Mouse (Mus musculus) midbrain, embryonic 11.5 days (tissue): Measurements from ENCODE around the gene Dbf4. TPM values are rescaled to one million over a fixed set of nuclear protein-coding genes. Genes with fewer than 3 reads are reported as not detected.
A peak's percentile ranks its signal among the peaks of the same experiment; 100 is the strongest.

ENCODE experiments used
- ATAC-seq: fragments of 200-750 bp; cut with Nextera tagmentation; 2 replicates; pipeline ENCODE4 v1.8.0; 2017; ENCODE audit warnings: moderate TSS enrichment, moderate library complexity; ENCODE audit not compliant: low FRiP score
- DNase-seq: peaks from one replicate; pipeline ENCODE4 v3.0.0; 2015; ENCODE audit warnings: low spot score; ENCODE audit errors: missing footprints
- H3K27ac ChIP-seq: fragments of 300-500 bp; sonication (generic); 2 replicates; pipeline ENCODE4 v1.5.1; 2014; ENCODE audit warnings: low read depth, low read length
- H3K27me3 ChIP-seq: fragments of 300-500 bp; sonication (generic); 2 replicates; pipeline ENCODE4 v1.6.1; 2014; ENCODE audit warnings: mild to moderate bottlenecking, low read length, moderate library complexity, mixed read lengths; ENCODE audit not compliant: control insufficient read depth, insufficient read depth
- H3K36me3 ChIP-seq: fragments of 300-500 bp; sonication (generic); 2 replicates; pipeline ENCODE4 v1.6.1; 2014; ENCODE audit warnings: mild to moderate bottlenecking, low read length, moderate library complexity, mixed read lengths; ENCODE audit not compliant: control insufficient read depth, insufficient read depth
- H3K4me1 ChIP-seq: fragments of 300-500 bp; sonication (generic); 2 replicates; pipeline ENCODE4 v1.6.1; 2014; ENCODE audit warnings: low read length; ENCODE audit not compliant: control insufficient read depth, insufficient read depth
- H3K4me2 ChIP-seq: fragments of 300-500 bp; sonication (generic); 2 replicates; pipeline ENCODE4 v1.6.1; 2014; ENCODE audit warnings: mild to moderate bottlenecking, moderate library complexity
- H3K4me3 ChIP-seq: fragments of 300-500 bp; sonication (generic); 2 replicates; pipeline ENCODE4 v1.5.1; 2014; ENCODE audit warnings: low read depth, low read length
- H3K9ac ChIP-seq: fragments of 300-500 bp; sonication (generic); 2 replicates; pipeline ENCODE4 v1.6.1; 2014; ENCODE audit warnings: low read length
- H3K9me3 ChIP-seq: fragments of 300-500 bp; sonication (generic); 2 replicates; pipeline ENCODE4 v1.6.1; 2016; ENCODE audit warnings: low read length; ENCODE audit not compliant: control insufficient read depth
- WGBS: fragments of 180-500 bp; shearing (Covaris S2); extraction: QIAGEN DNeasy Blood & Tissue Kit; methylation state at CpG from one replicate; pipeline ENCODE4 v1.1.7; 2014; 5-methylcytosine and 5-hydroxymethylcytosine counted together
- polyA plus RNA-seq: library from polyadenylated mRNA; unstranded; fragments of >200 nt; fragmentation: Nextera tagmentation; extraction: Ambion mirVana; gene quantifications from 2 replicates; pipeline ENCODE4 v1.2.1, GENCODE M21; 2014

Dbf4 gene
- 79.2 and 83.7 TPM in 2 replicates for polyA plus RNA-seq

- ATAC-seq (peak; percentile 97), DNase-seq (peak; percentile 99)
- H3K4me1 ChIP-seq, result no peaks in the 10 kb centered on the region; the same call in 1 of the 2 replicates
- WGBS, result under 1% methylated on average over 79 of the region's 93 CpGs
- H3K4me2 ChIP-seq, result peak within 1 kb of the TSS; percentile 62
- H3K36me3 ChIP-seq, result peaks cover 2% of the 10 kb centered on the region; the same call in 1 of the 2 replicates
- H3K9me3 ChIP-seq, result no peaks in the 10 kb centered on the region
- H3K27ac ChIP-seq, result peak within 1 kb of the TSS; percentile 45
- H3K4me3 ChIP-seq, result peak within 1 kb of the TSS; percentile 77
- no peaks in the 10 kb centered on the region for H3K27me3 ChIP-seq
- peak within 1 kb of the TSS; percentile 96 for H3K9ac ChIP-seq
Observed at GRCm38 (mm10) chr5:8422157-8422931, at the start of gene Dbf4, which contains the start of gene Slc25a40. TSS of gene Dbf4 (minus strand) at chr5:8422716. TSS of gene Slc25a40 (plus strand) at chr5:8422850.

GRCm38 (mm10) chr5:8456561-8456960, 34.0 kb upstream of the Dbf4 start:
- H3K27me3 ChIP-seq, result no peaks in the 10 kb centered on the region
- H3K4me3 ChIP-seq, result no peak overlapping the region
- no peaks in the 10 kb centered on the region for H3K36me3 ChIP-seq
- no peaks in the 10 kb centered on the region; the same call in 1 of the 2 replicates for H3K9me3 ChIP-seq
- H3K27ac ChIP-seq, result no peak overlapping the region
- 92% methylated on average over 5 of the region's 5 CpGs for WGBS
- DNase-seq (no peak), ATAC-seq (no peak)
- H3K9ac ChIP-seq, result no peak overlapping the region
- no peak overlapping the region for H3K4me2 ChIP-seq
- no peaks in the 10 kb centered on the region for H3K4me1 ChIP-seq

- Histone ChIP-seq H3K27ac (no peak overlapping the region), H3K4me1 (no peaks in the 10 kb centered on the region), H3K4me2 (no peak overlapping the region), H3K4me3 (no peak overlapping the region), H3K27me3 (no peaks in the 10 kb centered on the region), H3K9me3 (no peaks in the 10 kb centered on the region; the same call in 1 of the 2 replicates), H3K36me3 (no peaks in the 10 kb centered on the region), H3K9ac (no peak overlapping the region)
- no peak for DNase-seq
- ATAC-seq, result no peak
Observed at GRCm38 (mm10) chr5:8455565-8455964, 33.0 kb upstream of the Dbf4 start.

GRCm38 (mm10) chr5:8439095-8439494, 16.6 kb upstream of the Dbf4 start:
- no peak for DNase-seq
- H3K4me2 ChIP-seq, result no peak overlapping the region
- H3K9me3 ChIP-seq, result no peaks in the 10 kb centered on the region
- H3K4me1 ChIP-seq, result no peaks in the 10 kb centered on the region
- no peak for ATAC-seq
- no peak overlapping the region for H3K27ac ChIP-seq
- H3K9ac ChIP-seq, result no peak overlapping the region
- WGBS, result 68% methylated on average over 2 of the region's 2 CpGs
- H3K36me3 ChIP-seq, result no peaks in the 10 kb centered on the region
- H3K27me3 ChIP-seq, result no peaks in the 10 kb centered on the region
- H3K4me3 ChIP-seq, result no peak overlapping the region

GRCm38 (mm10) chr5:8437481-8438156, 15.1 kb upstream of the Dbf4 start:
- no peaks in the 10 kb centered on the region for H3K27me3 ChIP-seq
- H3K4me3 ChIP-seq, result no peak overlapping the region
- no peak for DNase-seq
- H3K27ac ChIP-seq, result no peak overlapping the region
- no peaks in the 10 kb centered on the region for H3K4me1 ChIP-seq
- no peak overlapping the region for H3K4me2 ChIP-seq
- 95% methylated on average over 5 of the region's 5 CpGs for WGBS
- H3K9ac ChIP-seq, result no peak overlapping the region
- ATAC-seq, result no peak
- H3K9me3 ChIP-seq, result no peaks in the 10 kb centered on the region
- H3K36me3 ChIP-seq, result no peaks in the 10 kb centered on the region

GRCm38 (mm10) chr5:8425899-8426298, 3.4 kb upstream of the Dbf4 start:
- H3K4me1 ChIP-seq, result no peaks in the 10 kb centered on the region; the same call in 1 of the 2 replicates
- DNase-seq (no peak), ATAC-seq (no peak)
- H3K9ac ChIP-seq, result no peak overlapping the region
- H3K36me3 ChIP-seq, result no peaks in the 10 kb centered on the region
- H3K27me3 ChIP-seq, result no peaks in the 10 kb centered on the region
- H3K4me3 ChIP-seq, result no peak overlapping the region
- H3K4me2 ChIP-seq, result no peak overlapping the region
- H3K27ac ChIP-seq, result no peak overlapping the region
- H3K9me3 ChIP-seq, result no peaks in the 10 kb centered on the region
- 75% methylated on average over 5 of the region's 5 CpGs for WGBS

GRCm38 (mm10) chr5:8424116-8424515, 1.6 kb upstream of the Dbf4 start:
- Histone ChIP-seq H3K4me1 (no peaks in the 10 kb centered on the region; the same call in 1 of the 2 replicates), H3K4me3 (peak overlapping the region; percentile 77), H3K27ac (no peak overlapping the region), H3K27me3 (no peaks in the 10 kb centered on the region), H3K9ac (peak overlapping the region; percentile 41), H3K36me3 (no peaks in the 10 kb centered on the region), H3K9me3 (no peaks in the 10 kb centered on the region), H3K4me2 (peak overlapping the region; percentile 62)
- DNase-seq (no peak), ATAC-seq (no peak)
- WGBS, result 17% methylated on average over 7 of the region's 7 CpGs

GRCm38 (mm10) chr5:8422932-8423928, 714 bp upstream of the Dbf4 start:
- Histone ChIP-seq H3K4me3 (peak overlapping the region; percentile 77), H3K4me2 (peak overlapping the region; percentile 62), H3K4me1 (no peaks in the 10 kb centered on the region; the same call in 1 of the 2 replicates), H3K27me3 (no peaks in the 10 kb centered on the region), H3K36me3 (no peaks in the 10 kb centered on the region), H3K9me3 (no peaks in the 10 kb centered on the region), H3K9ac (peak overlapping the region; percentile 96), H3K27ac (0 out of 2 replicates have a peak overlapping the region, but pooled peaks have one; percentile 40)
- ATAC-seq, result no peak
- WGBS, result 1% methylated on average over 40 of the region's 40 CpGs
- DNase-seq, result peak; percentile 93
